Mouse (Mus musculus) CH12.LX (cell line): ENCODE data around the gene Gm47996. TPM values are rescaled to one million over a fixed set of nuclear protein-coding genes. Genes with fewer than 3 reads are reported as not detected.
"Not testable (repeated sequence)": the region's sequence is repeated elsewhere in the genome, so short reads cannot be mapped to it uniquely, and the experiment has no call there.

Source experiments
- DNase-seq: peaks from one replicate; pipeline ENCODE4 v3.0.0-alpha.2; 2013; ENCODE audit errors: extremely low read depth
- H3K27ac ChIP-seq: 2 replicates; pipeline ENCODE4 v1.5.1; 2012; ENCODE audit warnings: low read depth, mild to moderate bottlenecking, control low read depth, moderate library complexity; ENCODE audit not compliant: insufficient read depth
- H3K27me3 ChIP-seq: replicated peaks from 2 replicates; pipeline ENCODE3; 2012; ENCODE audit warnings: inconsistent platforms
- H3K36me3 ChIP-seq, 2 experiments: replicated peaks in 1 of 2; 2 replicates each; pipeline versions ENCODE3 to v1.6.1; 2012; ENCODE audit warnings: inconsistent platforms in 1 of 2, low read length in 1 of 2, mild to moderate bottlenecking in 1 of 2, mixed read lengths in 1 of 2, moderate library complexity in 1 of 2; ENCODE audit not compliant: control insufficient read depth in 1 of 2, insufficient read depth in 1 of 2
- H3K4me1 ChIP-seq, 2 experiments: 2 replicates each; pipeline ENCODE4 v1.6.1; 2012; ENCODE audit warnings: inconsistent platforms in 1 of 2, moderate library complexity in 1 of 2; ENCODE audit not compliant: insufficient read depth in 2 of 2, control insufficient read depth in 1 of 2
- H3K4me2 ChIP-seq: 2 replicates; pipeline ENCODE4 v1.6.1; 2012; ENCODE audit warnings: low read depth, mild to moderate bottlenecking, control low read depth; ENCODE audit not compliant: poor library complexity, insufficient read depth, severe bottlenecking
- H3K4me3 ChIP-seq, 3 experiments: fragments of 150-350 bp in 1 of 3; sonication (generic) in 1 of 3; replicated peaks in 1 of 3; 2 replicates each; pipeline versions ENCODE3 to v1.5.1; 2011 to 2012; ENCODE audit warnings: low read depth in 2 of 3, low read length in 2 of 3, mild to moderate bottlenecking in 2 of 3, moderate library complexity in 2 of 3, control low read depth in 1 of 3, improper control_type of control experiment in 1 of 3, inconsistent platforms in 1 of 3, mixed read lengths in 1 of 3; ENCODE audit not compliant: poor library complexity in 1 of 3
- H3K79me2 ChIP-seq: replicated peaks from 2 replicates; pipeline ENCODE4 v1.6.1; 2012; ENCODE audit warnings: mild to moderate bottlenecking, moderate library complexity; ENCODE audit not compliant: control insufficient read depth, poor library complexity, insufficient read depth, severe bottlenecking; ENCODE audit errors: extremely low read depth
- H3K9ac ChIP-seq: 2 replicates; pipeline ENCODE4 v1.6.1; 2012; ENCODE audit warnings: low read depth, mild to moderate bottlenecking, control low read depth, moderate library complexity; ENCODE audit not compliant: insufficient read depth
- H3K9me3 ChIP-seq: replicated peaks from 2 replicates; pipeline ENCODE3; 2012; ENCODE audit warnings: low read length, inconsistent platforms, mixed read lengths
- MAFK ChIP-seq: IDR thresholded peaks from 2 replicates; pipeline ENCODE4 v1.6.1; 2011; ENCODE audit warnings: low read length, improper control_type of control experiment; ENCODE audit not compliant: insufficient replicate concordance
- MYC ChIP-seq: IDR thresholded peaks from 2 replicates; pipeline ENCODE4 v1.6.1; 2011; ENCODE audit warnings: low read depth, mild to moderate bottlenecking, improper control_type of control experiment, low read length
- dilution Hi-C: fragments of 300-500 bp; cut with MboI; formaldehyde crosslinking; loops from 2 replicates; pipeline ENCODE4 v1.14.3; 2020; ENCODE audit warnings: low sequenced_read_pairs; ENCODE audit not compliant: extremely low pct_unique_long_range_greater_than_20kb, extremely low pct_ligation_motif_present
- in situ Hi-C: fragments of 300-500 bp; cut with MboI; formaldehyde crosslinking; loops from 3 replicates; pipeline ENCODE4 v1.14.3; 2019; ENCODE audit warnings: low sequenced_read_pairs, low pct_ligation_motif_present, low pct_unique_long_range_greater_than_20kb, mixed read lengths
- polyA plus RNA-seq: library from polyadenylated mRNA; unstranded; fragments of >175 nt; gene quantifications from 2 replicates; pipeline ENCODE4 v1.2.1, GENCODE M21; 2012; ENCODE audit warnings: low read depth; ENCODE audit not compliant: insufficient read length
- total RNA-seq, 2 experiments: library from RNA; depleted of rRNA; stranded (reverse); fragments of 300-350 nt in 1 of 2; fragments of >200 nt in 1 of 2; gene quantifications; 2 replicates each; pipeline ENCODE4 v1.2.3; 2012 to 2014

Gm47996 gene
- total and polyA plus RNA-seq, 3 experiments, result not detected

DNA sequence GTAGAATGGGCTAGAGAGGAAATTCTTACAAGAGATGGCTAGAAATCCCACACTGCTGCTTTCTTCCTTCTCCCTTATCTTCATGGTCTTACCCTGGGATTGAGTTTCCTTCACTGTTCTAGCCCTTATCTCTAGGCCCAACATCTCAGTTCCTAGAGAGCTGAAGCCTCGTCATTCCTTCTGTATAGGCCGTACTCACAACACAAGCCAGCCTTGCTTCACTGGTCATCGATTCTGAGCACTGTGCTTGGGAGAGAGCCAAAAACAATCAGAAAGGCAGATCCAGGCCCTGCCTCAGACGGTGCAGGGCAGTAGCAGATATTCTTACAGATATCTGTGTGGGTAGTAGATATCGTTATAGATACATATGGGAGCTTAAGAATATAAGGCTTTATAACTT, 1.4 kb upstream of the Gm47996 start:
- H3K9me3 ChIP-seq, in situ Hi-C loops, DNase-seq: not testable (repeated sequence)

DNA sequence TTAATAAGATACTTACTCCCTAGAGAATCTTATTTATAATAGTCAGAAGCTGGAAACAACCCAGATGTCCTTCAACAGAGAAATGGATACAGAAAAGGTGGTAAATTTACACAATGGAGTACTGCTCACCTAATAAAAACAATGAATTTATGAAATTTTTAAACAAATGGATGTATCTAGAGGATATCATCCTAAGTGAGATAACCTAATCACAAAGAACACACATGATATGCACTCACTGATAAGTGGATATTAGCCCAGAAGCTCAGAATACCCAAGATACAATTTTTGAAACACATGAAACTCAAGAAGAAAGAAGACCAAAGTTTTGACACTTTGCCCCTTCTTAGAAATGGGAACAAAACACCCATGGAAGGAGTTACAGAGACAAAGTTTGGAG, 987 bp upstream of the Gm47996 start:
- in situ Hi-C loops, H3K27ac ChIP-seq, dilution Hi-C loops, H3K27me3 ChIP-seq, H3K4me2 ChIP-seq, H3K9me3 ChIP-seq, H3K36me3 ChIP-seq, H3K79me2 ChIP-seq, H3K4me3 ChIP-seq, DNase-seq, H3K9ac ChIP-seq, H3K4me1 ChIP-seq: not testable (repeated sequence)

More for the DNA sequence above, 1.4 kb upstream of the Gm47996 start:
- H3K79me2 ChIP-seq, H3K4me1 ChIP-seq, H3K27ac ChIP-seq, H3K27me3 ChIP-seq, H3K9ac ChIP-seq, H3K4me3 ChIP-seq, H3K36me3 ChIP-seq, H3K4me2 ChIP-seq, dilution Hi-C loops: not testable (repeated sequence)

GRCm38 (mm10) chr1:151211666-151212065, 1.7 kb downstream of the Gm47996 start:
- H3K79me2 ChIP-seq, in situ Hi-C loops, dilution Hi-C loops: not testable (repeated sequence)

GRCm38 (mm10) chr1:151214862-151215261, 4.9 kb downstream of the Gm47996 start:
- Histone ChIP-seq H3K27me3 (no peaks in the 10 kb centered on the region), H3K4me1 (peaks cover 2 to 22% of the 10 kb centered on the region in 2 experiments; a peak in 2 of 4 replicates), H3K27ac (no peak overlapping the region), H3K4me2 (no peak overlapping the region), H3K36me3 (no peaks in the 10 kb centered on the region), H3K4me3 (no peak overlapping the region), H3K79me2 (no peaks in the 10 kb centered on the region), H3K9ac (no peak overlapping the region), H3K9me3 (no peaks in the 10 kb centered on the region)
- TF ChIP-seq MAFK, result no peak
- TF ChIP-seq MYC, result no peak
- in situ Hi-C loops, result no loop called here
- DNase-seq, result no peak
- dilution Hi-C loops, result no loop called here

More at GRCm38 (mm10) chr1:151211666-151212065, 1.7 kb downstream of the Gm47996 start:
- not testable (repeated sequence) for H3K9me3 ChIP-seq, DNase-seq, H3K36me3 ChIP-seq, H3K4me2 ChIP-seq, H3K27me3 ChIP-seq, H3K9ac ChIP-seq, H3K27ac ChIP-seq, H3K4me3 ChIP-seq
- H3K4me1 ChIP-seq, result peaks cover 0 to 12% of the 10 kb centered on the region in 2 experiments; a peak in 2 of 4 replicates
